8 mouse cellular contexts compared by ENCODE assay signal in genomic region chr13:23436861-23437822, GRCm38 (mm10). TPM values are rescaled to one million over a fixed set of nuclear protein-coding genes. Genes with fewer than 3 reads are reported as not detected.
DNase-seq lines count a peak whose midpoint lies in the region; ATAC-seq and TF ChIP-seq lines count a peak whose summit lies in the region.

No protein-coding gene starts in this region.

- TF ChIP-seq POLR2A in cerebellum, adult 2 months (IDR thresholded peaks at IDR 0.05; ENCODE audit: borderline replicate concordance, insufficient read depth, low read length): no peak
- no peak for TF ChIP-seq POLR2A in embryonic fibroblast, embryonic 13.5 days (IDR thresholded peaks at IDR 0.05; ENCODE audit: low read depth, low read length)

- peak; percentile 53 to 67 for DNase-seq in cerebellum, adult 2 months
- no peak for DNase-seq in cerebellum, adult 9-11 months
- DNase-seq in layer of hippocampus, postnatal 25 days (ENCODE audit: extremely low spot score in 1 of 2, low spot score in 1 of 2): peak; percentile 51 to 69
- peak; percentile 61 to 71 for DNase-seq in lung, postnatal 4 days
- peak; percentile 49 to 69 for DNase-seq in spleen, adult 18-20 months

- no peaks in the 10 kb centered on the region for H3K27me3 ChIP-seq in cerebellum, adult 2 months (ENCODE audit: control insufficient read depth, insufficient read depth, low read length)

- peak; percentile 15 for ATAC-seq in activated CD4-positive, CD25-positive, alpha-beta regulatory T cell, adult 4 months
- 0 out of 4 replicates have a peak, but pooled peaks have one; percentile 3 to 4 for ATAC-seq in hematopoietic stem cell, adult 5-6 weeks (replicated peaks in 1 of 2; ENCODE audit: insufficient read depth in 1 of 2, low FRiP score in 2 of 2, low TSS enrichment in 1 of 2, low read depth in 1 of 2, poor library complexity in 2 of 2, severe bottlenecking in 2 of 2)

- no peak overlapping the region for H3K27ac ChIP-seq in cerebellum, adult 2 months (ENCODE audit: insufficient read depth, low read length)
- peak overlapping the region; percentile 38; the same call in 1 of the 2 replicates for H3K27ac ChIP-seq in embryonic fibroblast, embryonic 13.5 days (ENCODE audit: insufficient read depth, low read length)

- H3K4me3 ChIP-seq in cerebellum, adult 2 months (replicated peaks; ENCODE audit: insufficient read depth, low read depth, low read length): peak overlapping the region; percentile 67
- peak overlapping the region; percentile 87 for H3K4me3 ChIP-seq in embryonic fibroblast, embryonic 13.5 days (ENCODE audit: insufficient read depth, low read length)

- WGBS in cerebellum, adult 2 months: under 1% methylated on average over 32 of the region's 32 CpGs

- no peaks in the 10 kb centered on the region for H3K4me1 ChIP-seq in cerebellum, adult 2 months (ENCODE audit: control insufficient read depth, insufficient read depth, low read length)
- H3K4me1 ChIP-seq in embryonic fibroblast, embryonic 13.5 days (ENCODE audit: control insufficient read depth, insufficient read depth, low read length): peaks cover 6% of the 10 kb centered on the region; the same call in 1 of the 2 replicates

- no peak for TF ChIP-seq CTCF in cerebellum, adult 2 months (IDR thresholded peaks at IDR 0.05; ENCODE audit: borderline replicate concordance, insufficient read depth, low read depth, low read length)
- TF ChIP-seq CTCF in embryonic fibroblast, embryonic 13.5 days (IDR thresholded peaks at IDR 0.05; ENCODE audit: borderline replicate concordance, insufficient read depth, low read length): no peak

RNA-seq across cellular contexts. Expression of gene Abt1, which starts 13.5 kb away (rescaled TPM):
- polyA plus RNA-seq in cerebellum, adult 2 months (2012; rRNA removed): 9.8 and 10.7 TPM in 2 replicates
- 10 to 100 TPM; 10.4 to 11.1 TPM for polyA plus RNA-seq in activated CD4-positive, CD25-positive, alpha-beta regulatory T cell, adult 4 months (2017; shearing (Covaris generic))
- polyA plus RNA-seq in embryonic fibroblast, embryonic 13.5 days (2011; ENCODE audit: insufficient read length, low read depth, missing spikeins): 4.2 and 4.7 TPM in 2 replicates
- 12.5 and 18.7 TPM in 2 replicates for total RNA-seq in hematopoietic stem cell, adult 5-6 weeks (2017)
- 1 to 10 TPM; 8.5 to 8.9 TPM for total RNA-seq in layer of hippocampus, postnatal 25 days (2021)

RNA-seq across cellular contexts. Expression of gene Btn1a1, which starts 28.6 kb away (rescaled TPM):
- 0.21 and 0.32 TPM in 2 replicates for polyA plus RNA-seq in cerebellum, adult 2 months (2012; rRNA removed)
- not detected for polyA plus RNA-seq in activated CD4-positive, CD25-positive, alpha-beta regulatory T cell, adult 4 months (2017; shearing (Covaris generic))
- polyA plus RNA-seq in embryonic fibroblast, embryonic 13.5 days (2011; ENCODE audit: insufficient read length, low read depth, missing spikeins): not detected in 2 replicates
- total RNA-seq in hematopoietic stem cell, adult 5-6 weeks (2017): 0.20 TPM in 1 of 2 replicates, not detected in the other
- not detected for total RNA-seq in layer of hippocampus, postnatal 25 days (2021)

RNA-seq across cellular contexts. Expression of gene Btn2a2, which starts 51.5 kb away (rescaled TPM):
- 0.20 and 0.21 TPM in 2 replicates for polyA plus RNA-seq in cerebellum, adult 2 months (2012; rRNA removed)
- polyA plus RNA-seq in activated CD4-positive, CD25-positive, alpha-beta regulatory T cell, adult 4 months (2017; shearing (Covaris generic)): not detected
- polyA plus RNA-seq in embryonic fibroblast, embryonic 13.5 days (2011; ENCODE audit: insufficient read length, low read depth, missing spikeins): not detected in 2 replicates
- not detected in 2 replicates for total RNA-seq in hematopoietic stem cell, adult 5-6 weeks (2017)
- under 1 TPM; 0.59 to 0.66 TPM for total RNA-seq in layer of hippocampus, postnatal 25 days (2021)
